Mouse (Mus musculus): ENCODE measurements around the gene Oosp3.

Gene Oosp3

DNA sequence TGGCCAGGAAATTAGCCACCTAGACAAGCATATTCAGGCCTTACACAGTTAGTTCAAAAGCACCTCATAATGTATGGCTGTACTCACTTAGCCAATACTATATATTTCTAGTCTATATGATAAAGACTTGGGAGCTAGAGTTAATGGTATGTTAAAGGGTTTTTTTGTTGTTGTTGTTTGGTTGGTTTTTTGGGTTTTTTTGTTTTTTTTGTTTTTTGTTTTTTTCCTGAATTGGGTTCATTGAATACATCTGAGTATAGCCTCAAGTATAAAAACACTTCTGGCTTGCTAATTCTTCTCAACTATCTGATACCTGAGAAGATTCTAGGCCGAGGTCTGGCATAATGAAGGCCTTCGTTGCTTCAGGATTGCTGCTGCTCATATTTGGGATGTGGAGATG lies at the start of gene Oosp3:
TSS of gene Oosp3 (plus strand) at position 301 of the 400 bp plus-strand sequence.
- DNase-seq (ENCODE audit: low spot score in 2 of 2), result no peak

DNA sequence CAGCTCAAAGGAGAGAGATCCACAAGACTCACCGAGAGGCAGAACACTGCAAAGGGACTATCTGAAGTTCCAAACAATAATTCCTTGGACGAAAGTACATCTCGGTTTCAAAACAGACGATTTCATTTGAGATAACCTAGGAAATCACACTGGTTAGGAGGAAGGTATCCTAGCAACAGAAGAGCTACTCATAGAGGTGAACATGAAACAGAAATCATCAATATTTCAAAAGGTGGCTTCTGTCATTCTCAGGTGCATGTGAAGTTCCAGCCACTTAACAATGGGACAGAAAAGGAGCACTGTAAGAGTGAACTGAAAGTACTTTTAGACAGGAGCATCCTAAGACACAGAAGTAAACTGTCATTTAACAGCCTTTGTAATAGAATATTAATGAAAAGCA lies 47.3 kb upstream of the Oosp3 start:
- no peak for DNase-seq (ENCODE audit: low spot score in 2 of 2)

- no peak for DNase-seq (ENCODE audit: low spot score in 2 of 2)
Observed at GRCm38 (mm10) chr19:11659142-11659541, 37.7 kb upstream of the Oosp3 start.

DNA sequence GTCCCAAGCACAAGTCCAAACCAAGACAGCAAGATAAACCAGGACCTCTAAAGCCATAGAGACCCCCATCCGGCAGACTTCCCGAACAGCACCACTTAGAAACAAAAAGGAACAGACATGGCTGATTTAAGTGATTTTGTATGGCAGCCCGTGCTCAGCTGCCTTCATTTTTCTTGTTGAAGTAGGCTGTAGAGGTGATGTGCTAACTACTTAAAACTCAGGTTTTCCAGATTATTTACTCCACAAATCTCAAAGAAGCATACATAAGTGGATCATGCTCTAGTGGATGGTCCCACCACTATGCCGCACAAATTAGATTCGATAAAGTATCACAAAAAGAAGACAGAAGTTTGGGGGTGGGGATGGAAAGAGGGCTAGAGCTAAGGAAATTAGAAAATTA lies 36.4 kb upstream of the Oosp3 start, which contains the start of gene Oosp2:
TSS of gene Oosp2 (minus strand) at position 101 of the 400 bp plus-strand sequence.
- no peak for DNase-seq (ENCODE audit: low spot score in 2 of 2)

DNA sequence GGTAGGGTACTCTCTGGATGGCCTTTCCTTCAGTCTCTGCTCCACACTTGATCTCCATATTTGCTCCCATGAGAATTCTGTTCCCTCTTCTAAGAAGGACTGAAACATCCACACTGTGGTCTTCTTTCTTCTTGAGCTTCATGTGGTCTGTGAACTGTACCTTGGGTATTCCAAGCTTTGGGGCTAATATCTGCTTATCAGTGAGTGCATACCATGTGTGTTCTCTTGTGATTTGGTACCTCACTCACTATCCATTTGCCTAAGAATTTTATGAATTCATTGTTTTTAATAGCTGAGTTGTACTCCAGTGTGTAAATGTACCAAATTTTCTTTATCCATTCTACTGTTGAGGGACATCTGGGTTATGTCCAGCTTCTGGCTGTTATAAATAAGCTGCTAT lies 35.3 kb upstream of the Oosp3 start:
- no peak for DNase-seq (ENCODE audit: low spot score in 2 of 2)

DNA sequence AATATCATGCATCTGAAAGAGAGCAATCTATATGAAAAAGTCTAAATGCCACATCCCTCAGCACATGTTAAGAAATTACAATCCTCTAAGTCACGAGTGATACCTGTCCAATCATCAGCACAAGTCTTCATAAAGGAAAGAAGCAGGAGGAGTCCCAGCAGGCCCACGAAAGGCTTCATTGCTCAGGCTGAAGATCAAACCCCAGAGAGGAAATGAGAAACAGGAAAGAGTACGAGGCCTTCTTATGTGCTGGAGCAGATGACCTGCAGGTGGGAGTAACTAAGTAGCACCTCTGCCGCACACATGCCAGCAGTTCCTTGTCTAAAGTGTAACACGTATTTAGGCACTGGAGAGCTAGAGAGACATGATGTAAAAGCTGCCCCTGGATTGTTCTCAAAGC lies 6.0 kb upstream of the Oosp3 start, which contains the start of gene Oosp1:
TSS of gene Oosp1 (minus strand) at position 312 of the 400 bp plus-strand sequence.
- DNase-seq (ENCODE audit: low spot score in 2 of 2), result no peak

GRCm38 (mm10) chr19:11691454-11691853 lies 5.4 kb upstream of the Oosp3 start:
- no peak for DNase-seq (ENCODE audit: low spot score in 2 of 2)

- DNase-seq (ENCODE audit: low spot score in 2 of 2), result no peak
Observed at GRCm38 (mm10) chr19:11698342-11698741, 1.5 kb downstream of the Oosp3 start.

GRCm38 (mm10) chr19:11712451-11712850 lies 15.6 kb downstream of the Oosp3 start:
- no peak for DNase-seq (ENCODE audit: low spot score in 2 of 2)

DNA sequence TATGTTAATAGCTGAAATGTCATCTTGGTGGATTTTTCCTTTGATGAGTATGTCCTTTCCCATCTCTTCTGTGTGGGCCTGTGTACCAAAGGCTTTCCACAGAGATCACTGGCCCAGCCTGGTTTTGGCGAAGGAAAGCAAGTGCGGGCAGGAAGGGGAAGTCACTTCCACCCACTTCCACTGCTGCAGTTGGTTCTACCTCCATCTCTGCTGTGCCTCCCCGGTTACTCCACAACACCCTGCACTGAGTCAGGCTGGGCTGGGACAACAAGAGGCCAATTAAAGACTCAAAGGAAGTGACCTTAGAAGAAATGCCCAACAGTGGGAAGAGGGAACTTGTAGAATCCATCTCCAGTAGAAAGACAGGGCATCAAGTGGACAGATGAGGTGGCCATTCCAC lies 23.2 kb downstream of the Oosp3 start:
- DNase-seq (ENCODE audit: low spot score in 2 of 2), result no peak

GRCm38 (mm10) chr19:11723870-11724269 lies 27.0 kb downstream of the Oosp3 start:
- DNase-seq (ENCODE audit: low spot score in 2 of 2), result no peak

- DNase-seq (ENCODE audit: low spot score in 2 of 2), result no peak
Observed at GRCm38 (mm10) chr19:11724275-11724674, 27.4 kb downstream of the Oosp3 start.

- no peak for DNase-seq (ENCODE audit: low spot score in 2 of 2)
Observed at GRCm38 (mm10) chr19:11725915-11726314, 29.1 kb downstream of the Oosp3 start.

DNA sequence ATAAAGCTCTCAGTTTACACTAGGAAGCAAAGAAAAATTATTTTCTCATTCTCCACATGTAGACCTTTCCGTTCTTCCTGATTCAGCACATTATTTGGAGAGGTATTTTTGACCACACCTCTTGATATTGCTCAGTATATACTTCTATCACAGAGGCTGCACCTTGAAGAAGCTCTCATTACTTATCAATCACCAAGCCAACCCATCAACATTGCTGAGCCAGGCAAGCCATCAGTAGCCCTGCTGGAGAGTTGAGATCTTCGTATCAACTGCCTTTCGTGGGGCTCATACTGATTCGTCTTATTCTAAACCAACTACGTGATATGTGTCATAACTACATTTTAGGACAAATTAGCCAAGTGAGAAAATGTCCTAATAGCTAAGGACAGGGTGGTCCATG lies 30.4 kb downstream of the Oosp3 start:
- no peak for DNase-seq (ENCODE audit: low spot score in 2 of 2)

DNA sequence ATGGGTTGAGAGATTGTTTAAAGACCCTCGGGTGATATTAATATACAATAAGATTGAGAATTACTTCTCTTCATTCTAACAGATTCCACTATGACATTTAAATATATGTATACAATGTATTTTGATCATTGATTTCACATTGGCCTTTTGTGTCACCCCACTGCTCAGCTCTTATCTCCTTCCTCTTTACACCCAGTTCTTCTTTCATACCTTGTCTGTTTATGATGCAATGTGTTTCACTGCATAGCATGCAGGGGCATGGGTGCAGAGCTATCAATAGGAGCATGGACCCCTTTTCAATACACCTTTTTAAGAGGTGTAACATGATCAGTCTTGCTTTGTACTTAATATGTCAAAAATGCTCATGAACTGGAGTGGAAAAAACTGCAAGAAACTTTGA lies 33.4 kb downstream of the Oosp3 start:
- DNase-seq (ENCODE audit: low spot score in 2 of 2), result no peak

DNA sequence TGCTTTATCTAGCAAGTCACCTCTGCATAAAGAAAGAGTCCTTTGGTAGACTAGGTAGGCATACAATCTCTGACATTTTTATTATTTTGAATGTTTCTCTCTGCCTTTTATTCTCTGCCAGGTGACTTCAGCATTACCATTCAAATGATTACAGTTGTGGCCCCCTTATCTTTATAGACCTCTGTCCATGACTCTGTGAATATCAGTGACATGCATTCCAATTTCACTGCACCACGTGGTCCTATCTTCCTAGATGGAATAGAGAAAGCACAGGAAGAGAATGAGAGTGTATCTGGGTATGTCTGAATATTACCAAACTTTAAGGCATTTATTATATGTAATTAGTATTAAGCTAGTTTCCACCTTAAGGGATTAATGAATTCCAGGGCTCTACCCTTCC lies 39.6 kb downstream of the Oosp3 start:
- DNase-seq (ENCODE audit: low spot score in 2 of 2), result no peak

GRCm38 (mm10) chr19:11745680-11746079 lies 48.8 kb downstream of the Oosp3 start:
- no peak for DNase-seq (ENCODE audit: low spot score in 2 of 2)

GRCm38 (mm10) chr19:11747298-11747697 lies 50.4 kb downstream of the Oosp3 start, which contains the start of gene Gif:
Gene Gif (plus strand): TSS chr19:11747554.
- no peak for DNase-seq (ENCODE audit: low spot score in 2 of 2)
